Mouse (Mus musculus): ENCODE data around the gene Ddx21.

- TF ChIP-seq POLR2A (IDR thresholded peaks at IDR 0.05; ENCODE audit: insufficient read depth, low read length): no peak
- TF ChIP-seq EP300 (IDR thresholded peaks at IDR 0.05; ENCODE audit: insufficient read depth, low read depth, low read length): no peak
- TF ChIP-seq CTCF (IDR thresholded peaks at IDR 0.05; ENCODE audit: low read depth, low read length): no peak
Observed at GRCm38 (mm10) chr10:62550787-62551300, 51.2 kb downstream of the Ddx21 start.
